9 mouse cellular contexts compared by ENCODE assay signal in genomic region chr8:49829345-49829744, GRCm38 (mm10).
DNase-seq lines count a peak whose midpoint lies in the region; ATAC-seq and TF ChIP-seq lines count a peak whose summit lies in the region.
"Had no signal": no experiment of that assay in that cellular context is flagged by ENCODE, and none has a peak within 500 bp of the region (broad histone marks: within the 10 kb centered on the region; RNA-seq: fewer than 3 reads in every experiment).

No protein-coding gene starts in this region.

- H3K9me3 ChIP-seq in forebrain, embryonic 13.5 days (replicated peaks), result no peaks in the 10 kb centered on the region
- no peaks in the 10 kb centered on the region for H3K9me3 ChIP-seq in midbrain, embryonic 12.5 days
- H3K9me3 ChIP-seq: neural tube, embryonic 13.5 days had no signal

- no peaks in the 10 kb centered on the region for H3K36me3 ChIP-seq in forebrain, embryonic 13.5 days (ENCODE audit: poor library complexity, severe bottlenecking)
- H3K36me3 ChIP-seq in midbrain, embryonic 12.5 days, result no peaks in the 10 kb centered on the region
- H3K36me3 ChIP-seq: neural tube, embryonic 13.5 days had no signal

- H3K27ac ChIP-seq in cerebellum, adult 2 months (ENCODE audit: insufficient read depth, low read length), result no peak overlapping the region
- no peak overlapping the region for H3K27ac ChIP-seq in forebrain, embryonic 13.5 days
- no peak overlapping the region for H3K27ac ChIP-seq in midbrain, embryonic 12.5 days (replicated peaks)
- H3K27ac ChIP-seq: neural tube, embryonic 13.5 days had no signal

- H3K4me2 ChIP-seq in forebrain, embryonic 13.5 days, result no peak overlapping the region
- H3K4me2 ChIP-seq in midbrain, embryonic 12.5 days (replicated peaks), result no peak overlapping the region
- H3K4me2 ChIP-seq: neural tube, embryonic 13.5 days had no signal

- H3K4me1 ChIP-seq in cerebellum, adult 2 months (ENCODE audit: control insufficient read depth, insufficient read depth, low read length), result 0 out of 2 replicates have a peak, but pooled peaks cover 2% of the 10 kb centered on the region
- H3K4me1 ChIP-seq in forebrain, embryonic 13.5 days, result no peaks in the 10 kb centered on the region
- no peaks in the 10 kb centered on the region for H3K4me1 ChIP-seq in midbrain, embryonic 12.5 days
- H3K4me1 ChIP-seq: neural tube, embryonic 13.5 days had no signal

- peak; percentile 78 for ATAC-seq in forebrain, embryonic 13.5 days
- ATAC-seq in midbrain, embryonic 12.5 days (ENCODE audit: low FRiP score, low read depth), result 0 out of 2 replicates have a peak, but pooled peaks have one; percentile 56

- DNase-seq in cerebellum, adult 2 months, result peak; percentile 20 to 37
- no peak for DNase-seq in cerebellum, adult 11 months
- peak; percentile 8 for DNase-seq in urinary bladder, postnatal 25 days (ENCODE audit: low spot score)
- DNase-seq in urinary bladder, adult 2 months (ENCODE audit: low spot score), result no peak
- peak; percentile 15 to 65 for DNase-seq in layer of hippocampus, adult 8-10 months (ENCODE audit: low spot score in 2 of 2)
- no peak for DNase-seq in thymus, adult 18-20 months

- no peaks in the 10 kb centered on the region for H3K27me3 ChIP-seq in cerebellum, adult 2 months (ENCODE audit: control insufficient read depth, insufficient read depth, low read length)
- H3K27me3 ChIP-seq in forebrain, embryonic 13.5 days, result no peaks in the 10 kb centered on the region
- no peaks in the 10 kb centered on the region for H3K27me3 ChIP-seq in midbrain, embryonic 12.5 days
- H3K27me3 ChIP-seq: neural tube, embryonic 13.5 days had no signal

- no peak overlapping the region for H3K4me3 ChIP-seq in cerebellum, adult 2 months (replicated peaks; ENCODE audit: insufficient read depth, low read depth, low read length)
- no peak overlapping the region for H3K4me3 ChIP-seq in forebrain, embryonic 13.5 days
- H3K4me3 ChIP-seq in midbrain, embryonic 12.5 days, result no peak overlapping the region
- H3K4me3 ChIP-seq: neural tube, embryonic 13.5 days had no signal

- 16% methylated on average over 2 of the region's 2 CpGs for WGBS in cerebellum, adult 2 months
- 37% methylated on average over 2 of the region's 2 CpGs for WGBS in forebrain, embryonic 13.5 days
- 31% methylated on average over 2 of the region's 2 CpGs for WGBS in midbrain, embryonic 12.5 days

- TF ChIP-seq CTCF in cerebellum, adult 2 months (IDR thresholded peaks at IDR 0.05; ENCODE audit: borderline replicate concordance, insufficient read depth, low read depth, low read length), result peak; percentile 32; the same call in 1 of the 2 replicates

- no peak overlapping the region for H3K9ac ChIP-seq in forebrain, embryonic 13.5 days
- no peak overlapping the region for H3K9ac ChIP-seq in midbrain, embryonic 12.5 days (replicated peaks)
- H3K9ac ChIP-seq: neural tube, embryonic 13.5 days had no signal

- no peak for TF ChIP-seq POLR2A in cerebellum, adult 2 months (IDR thresholded peaks at IDR 0.05; ENCODE audit: borderline replicate concordance, insufficient read depth, low read length)

Comparison
In these comparisons a context has a peak if more than half of its experiments do, and no peak if none do; other contexts are left out.
1. DNase-seq: peak in cerebellum, adult 2 months (2 of 2), urinary bladder, postnatal 25 days (single experiment) and layer of hippocampus, adult 8-10 months (2 of 2); none in cerebellum, adult 11 months (single experiment), urinary bladder, adult 2 months (single experiment) and thymus, adult 18-20 months (0 of 2).